13 mouse cellular contexts compared by ENCODE assay signal in genomic region chr10:78366851-78367312, GRCm38 (mm10). TPM values are rescaled to one million over a fixed set of nuclear protein-coding genes. Genes with fewer than 3 reads are reported as not detected.
DNase-seq lines count a peak whose midpoint lies in the region; ATAC-seq lines count a peak whose summit lies in the region.
"Had no signal": no experiment of that assay in that cellular context is flagged by ENCODE, and none has a peak within 500 bp of the region (broad histone marks: within the 10 kb centered on the region; RNA-seq: fewer than 3 reads in every experiment).

No protein-coding gene starts in this region.

- H3K27ac ChIP-seq in kidney, embryonic 14.5 days (ENCODE audit: low read depth, low read length): 0 out of 2 replicates have a peak overlapping the region, but pooled peaks have one; percentile 24
- H3K27ac ChIP-seq in intestine, embryonic 16.5 days (ENCODE audit: low read length): 0 out of 2 replicates have a peak overlapping the region, but pooled peaks have one; percentile 39
- H3K27ac ChIP-seq: kidney, postnatal 0 days; limb, embryonic 10.5 days had no signal

- DNase-seq in kidney, adult 9 months: no peak
- peak; percentile 39 for DNase-seq in c-Kit-positive CD71-negative TER-119-negative erythroid progenitor cells, embryonic 14.5 days (ENCODE audit: low read depth)
- DNase-seq in spleen, postnatal 36 days (ENCODE audit: low spot score in 2 of 2): peak; percentile 27 to 60
- DNase-seq in gastrocnemius, postnatal 10 days: no peak
- DNase-seq in cerebellum, adult 9-11 months: no peak
- DNase-seq in urinary bladder, postnatal 14 days (ENCODE audit: low spot score): no peak
- DNase-seq: adrenal gland, postnatal 14 days had no signal

- H3K9me3 ChIP-seq in kidney, embryonic 14.5 days (ENCODE audit: control insufficient read depth, low read length): no peaks in the 10 kb centered on the region
- no peaks in the 10 kb centered on the region for H3K9me3 ChIP-seq in intestine, embryonic 16.5 days (ENCODE audit: control insufficient read depth, low read length)
- H3K9me3 ChIP-seq: limb, embryonic 10.5 days had no signal

- 64% methylated on average over 9 of the region's 9 CpGs for WGBS in kidney, embryonic 14.5 days
- 39% methylated on average over 9 of the region's 9 CpGs for WGBS in intestine, embryonic 16.5 days

- no peak overlapping the region for H3K9ac ChIP-seq in kidney, embryonic 14.5 days (ENCODE audit: low read depth, low read length)
- H3K9ac ChIP-seq in intestine, embryonic 16.5 days (ENCODE audit: low read depth, low read length): no peak overlapping the region

- H3K27me3 ChIP-seq in kidney, embryonic 14.5 days (ENCODE audit: control insufficient read depth, insufficient read depth, low read length): no peaks in the 10 kb centered on the region
- H3K27me3 ChIP-seq in intestine, embryonic 16.5 days (replicated peaks; ENCODE audit: control insufficient read depth, insufficient read depth, low read length): no peaks in the 10 kb centered on the region
- H3K27me3 ChIP-seq: CH12.LX had no signal

- H3K4me3 ChIP-seq in kidney, embryonic 14.5 days (ENCODE audit: low read length): no peak overlapping the region
- no peak overlapping the region for H3K4me3 ChIP-seq in intestine, embryonic 16.5 days (ENCODE audit: low read length)
- H3K4me3 ChIP-seq: limb, embryonic 10.5 days had no signal

- ATAC-seq in kidney, embryonic 14.5 days (ENCODE audit: low FRiP score, low TSS enrichment): no peak
- peak; percentile 95 for ATAC-seq in intestine, embryonic 16.5 days

- no peak overlapping the region for H3K4me2 ChIP-seq in kidney, embryonic 14.5 days (replicated peaks; ENCODE audit: low read depth, low read length)
- peak overlapping the region; percentile 38 for H3K4me2 ChIP-seq in intestine, embryonic 16.5 days (ENCODE audit: low read depth, low read length)
- H3K4me2 ChIP-seq: midbrain, embryonic 11.5 days had no signal

- H3K36me3 ChIP-seq in kidney, embryonic 14.5 days (ENCODE audit: control insufficient read depth, insufficient read depth, low read length): no peaks in the 10 kb centered on the region
- no peaks in the 10 kb centered on the region for H3K36me3 ChIP-seq in intestine, embryonic 16.5 days (ENCODE audit: control insufficient read depth, insufficient read depth, low read length)
- H3K36me3 ChIP-seq: limb, embryonic 10.5 days had no signal

- peaks cover 4% of the 10 kb centered on the region; the same call in 1 of the 2 replicates for H3K4me1 ChIP-seq in kidney, embryonic 14.5 days (ENCODE audit: control insufficient read depth, insufficient read depth, low read length)
- H3K4me1 ChIP-seq in intestine, embryonic 16.5 days (ENCODE audit: control insufficient read depth, insufficient read depth, low read length): peaks cover 3% of the 10 kb centered on the region

RNA-seq across cellular contexts. Expression of gene Agpat3, which starts 14.6 kb away (rescaled TPM):
- 66.4 and 84.7 TPM in 2 replicates for polyA plus RNA-seq in kidney, embryonic 14.5 days (2014; fragmentation: Nextera tagmentation; extraction: Ambion mirVana)
- polyA plus RNA-seq in intestine, embryonic 16.5 days (2015; fragmentation: Nextera tagmentation; extraction: Ambion mirVana): 30.0 and 42.5 TPM in 2 replicates
- 100 to 1,000 TPM; 182 to 191 TPM for total RNA-seq in gastrocnemius, postnatal 10 days (2021)

RNA-seq across cellular contexts. Expression of gene Rrp1, which starts 46.0 kb away (rescaled TPM):
- polyA plus RNA-seq in kidney, embryonic 14.5 days (2014; fragmentation: Nextera tagmentation; extraction: Ambion mirVana): 228 and 265 TPM in 2 replicates
- 252 and 268 TPM in 2 replicates for polyA plus RNA-seq in intestine, embryonic 16.5 days (2015; fragmentation: Nextera tagmentation; extraction: Ambion mirVana)
- total RNA-seq in gastrocnemius, postnatal 10 days (2021): 10 to 100 TPM; 82.0 to 91.3 TPM

RNA-seq across cellular contexts. Expression of gene Cstb, which starts 58.6 kb away (rescaled TPM):
- 206 and 270 TPM in 2 replicates for polyA plus RNA-seq in kidney, embryonic 14.5 days (2014; fragmentation: Nextera tagmentation; extraction: Ambion mirVana)
- polyA plus RNA-seq in intestine, embryonic 16.5 days (2015; fragmentation: Nextera tagmentation; extraction: Ambion mirVana): 288 and 325 TPM in 2 replicates
- total RNA-seq in gastrocnemius, postnatal 10 days (2021): 10 to 100 TPM; 28.5 to 40.5 TPM

Comparison
In these comparisons a context has a peak if more than half of its experiments do, and no peak if none do; other contexts are left out.
1. DNase-seq: peak in c-Kit-positive CD71-negative TER-119-negative erythroid progenitor cells, embryonic 14.5 days (single experiment) and spleen, postnatal 36 days (2 of 2); none in kidney, adult 9 months (single experiment), gastrocnemius, postnatal 10 days (single experiment), cerebellum, adult 9-11 months (single experiment) and urinary bladder, postnatal 14 days (single experiment).